Comparison of ENCODE assay signal across 11 mouse cellular contexts in the genomic region with DNA sequence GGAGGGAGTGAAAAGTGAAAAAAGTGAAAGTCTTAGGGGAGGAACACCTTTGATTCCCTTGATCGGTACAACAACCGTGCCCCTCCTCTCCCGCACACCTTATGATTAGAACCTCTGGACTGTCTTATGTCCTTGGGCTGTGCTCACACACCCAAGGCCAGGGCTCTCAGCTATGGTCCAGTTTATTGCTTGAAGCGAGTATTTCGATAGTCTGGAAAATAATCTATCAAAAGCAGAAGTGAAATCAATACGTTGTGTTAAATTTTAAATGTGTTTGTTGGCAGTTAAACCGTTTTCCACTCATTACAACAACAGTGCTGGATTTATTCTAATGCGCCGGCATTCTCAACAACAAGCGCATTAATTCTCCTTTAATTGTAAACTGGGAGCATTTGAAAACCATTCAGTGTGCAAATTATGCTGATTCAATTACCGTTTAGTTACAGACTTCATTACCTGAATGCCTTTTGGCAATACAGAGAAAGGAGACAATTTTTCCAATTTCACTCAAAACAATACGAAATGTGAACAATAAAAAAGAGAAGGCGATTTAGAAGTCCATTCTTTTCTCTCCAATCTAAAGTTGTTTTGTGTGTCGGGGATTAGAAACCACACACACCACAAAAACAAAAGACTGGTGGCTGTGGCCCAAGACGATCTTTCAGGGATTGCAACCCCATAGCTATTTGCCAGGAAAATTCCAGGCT. TPM values are rescaled to one million over a fixed set of nuclear protein-coding genes. Genes with fewer than 3 reads are reported as not detected.
A peak's percentile ranks its signal among the peaks of the same experiment; 100 is the strongest.
DNase-seq lines count a peak whose midpoint lies in the region; ATAC-seq and TF ChIP-seq lines count a peak whose summit lies in the region.
"Had no signal": no experiment of that assay in that cellular context is flagged by ENCODE, and none has a peak within 500 bp of the region (broad histone marks: within the 10 kb centered on the region; RNA-seq: fewer than 3 reads in every experiment).

No protein-coding gene starts in this region.

- no peak for ATAC-seq in kidney, embryonic 16.5 days (ENCODE audit: low FRiP score, low TSS enrichment)
- ATAC-seq in embryonic facial prominence, embryonic 15.5 days (ENCODE audit: insufficient number of reproducible peaks, low FRiP score, low TSS enrichment, low read depth), result no peak
- ATAC-seq in hindbrain, postnatal 0 days, result no peak
- ATAC-seq in neural tube, embryonic 13.5 days (ENCODE audit: low read depth), result no peak

- DNase-seq in kidney, adult 18-20 months, result no peak
- DNase-seq in hindbrain, postnatal 0 days (ENCODE audit: low spot score), result no peak
- DNase-seq in cerebellum, postnatal 36 days, result no peak
- DNase-seq in urinary bladder, postnatal 4 days (ENCODE audit: low spot score in 2 of 2), result no peak
- DNase-seq: liver, embryonic 13.5 days had no signal

- peaks cover 16% of the 10 kb centered on the region for H3K4me1 ChIP-seq in kidney, embryonic 16.5 days (ENCODE audit: insufficient read depth, low read length)
- H3K4me1 ChIP-seq in embryonic facial prominence, embryonic 15.5 days, result peaks cover 36% of the 10 kb centered on the region
- peaks cover 3% of the 10 kb centered on the region for H3K4me1 ChIP-seq in hindbrain, postnatal 0 days (ENCODE audit: insufficient read depth, low read length)
- peaks cover 74% of the 10 kb centered on the region for H3K4me1 ChIP-seq in neural tube, embryonic 13.5 days (replicated peaks)
- H3K4me1 ChIP-seq: liver, embryonic 13.5 days had no signal

- H3K9ac ChIP-seq in kidney, embryonic 16.5 days (replicated peaks; ENCODE audit: low read length), result no peak overlapping the region
- H3K9ac ChIP-seq in embryonic facial prominence, embryonic 15.5 days, result no peak overlapping the region
- H3K9ac ChIP-seq in hindbrain, postnatal 0 days (replicated peaks; ENCODE audit: low read length), result peak overlapping the region; percentile 68; the same call in 1 of the 2 replicates
- peak overlapping the region; percentile 85 for H3K9ac ChIP-seq in neural tube, embryonic 13.5 days
- H3K9ac ChIP-seq: liver, embryonic 13.5 days had no signal

- no peaks in the 10 kb centered on the region for H3K36me3 ChIP-seq in kidney, embryonic 16.5 days (ENCODE audit: insufficient read depth, low read length)
- H3K36me3 ChIP-seq in embryonic facial prominence, embryonic 15.5 days, result no peaks in the 10 kb centered on the region
- no peaks in the 10 kb centered on the region for H3K36me3 ChIP-seq in hindbrain, postnatal 0 days (ENCODE audit: insufficient read depth, low read length)
- no peaks in the 10 kb centered on the region for H3K36me3 ChIP-seq in neural tube, embryonic 13.5 days
- H3K36me3 ChIP-seq: liver, embryonic 13.5 days had no signal

- no peaks in the 10 kb centered on the region for H3K9me3 ChIP-seq in kidney, embryonic 16.5 days (ENCODE audit: low read length)
- H3K9me3 ChIP-seq in embryonic facial prominence, embryonic 15.5 days (replicated peaks), result no peaks in the 10 kb centered on the region
- H3K9me3 ChIP-seq in hindbrain, postnatal 0 days (ENCODE audit: low read length), result no peaks in the 10 kb centered on the region
- no peaks in the 10 kb centered on the region for H3K9me3 ChIP-seq in neural tube, embryonic 13.5 days
- H3K9me3 ChIP-seq: liver, embryonic 13.5 days had no signal

- H3K4me2 ChIP-seq in kidney, embryonic 16.5 days (replicated peaks; ENCODE audit: low read depth, low read length), result no peak overlapping the region
- H3K4me2 ChIP-seq in embryonic facial prominence, embryonic 15.5 days (replicated peaks), result peak overlapping the region; percentile 61; the same call in 1 of the 2 replicates
- H3K4me2 ChIP-seq in hindbrain, postnatal 0 days (ENCODE audit: low read depth, low read length), result peak overlapping the region; percentile 78
- H3K4me2 ChIP-seq in neural tube, embryonic 13.5 days, result peak overlapping the region; percentile 80

- no peak overlapping the region for H3K27ac ChIP-seq in kidney, embryonic 16.5 days (ENCODE audit: low read length)
- no peak overlapping the region for H3K27ac ChIP-seq in embryonic facial prominence, embryonic 15.5 days (replicated peaks)
- H3K27ac ChIP-seq in hindbrain, postnatal 0 days, result no peak overlapping the region; the same call in 1 of the 2 replicates
- peak overlapping the region; percentile 94 for H3K27ac ChIP-seq in neural tube, embryonic 13.5 days (replicated peaks)
- H3K27ac ChIP-seq: liver, embryonic 13.5 days had no signal

- WGBS in kidney, embryonic 16.5 days, result 20% methylated on average over 15 of the region's 15 CpGs
- 12% methylated on average over 15 of the region's 15 CpGs for WGBS in embryonic facial prominence, embryonic 15.5 days
- WGBS in hindbrain, postnatal 0 days, result 13% methylated on average over 15 of the region's 15 CpGs
- 10% methylated on average over 15 of the region's 15 CpGs for WGBS in neural tube, embryonic 13.5 days

- peak overlapping the region; percentile 41; the same call in 1 of the 2 replicates for H3K4me3 ChIP-seq in kidney, embryonic 16.5 days (ENCODE audit: low read length)
- H3K4me3 ChIP-seq in embryonic facial prominence, embryonic 15.5 days (replicated peaks), result peak overlapping the region; percentile 40; the same call in 1 of the 2 replicates
- H3K4me3 ChIP-seq in hindbrain, postnatal 0 days (ENCODE audit: low read length), result peak overlapping the region; percentile 62
- H3K4me3 ChIP-seq in neural tube, embryonic 13.5 days, result peak overlapping the region; percentile 62

- peaks cover 95% of the 10 kb centered on the region for H3K27me3 ChIP-seq in kidney, embryonic 16.5 days (ENCODE audit: insufficient read depth, low read length)
- peaks cover 93% of the 10 kb centered on the region for H3K27me3 ChIP-seq in embryonic facial prominence, embryonic 15.5 days
- peaks cover 6% of the 10 kb centered on the region; the same call in 1 of the 2 replicates for H3K27me3 ChIP-seq in hindbrain, postnatal 0 days (ENCODE audit: insufficient read depth, low read length)
- peaks cover 93% of the 10 kb centered on the region for H3K27me3 ChIP-seq in neural tube, embryonic 13.5 days

- TF ChIP-seq CTCF in hindbrain, postnatal 0 days (IDR thresholded peaks at IDR 0.05; ENCODE audit: low read depth), result no peak

RNA-seq across cellular contexts. Expression of gene Nxph1, which starts 3.8 kb away (rescaled TPM):
- polyA plus RNA-seq in kidney, embryonic 16.5 days (2015; fragmentation: Nextera tagmentation; extraction: Ambion mirVana), result 0.10 and 0.27 TPM in 2 replicates
- 2.2 and 3.6 TPM in 2 replicates for polyA plus RNA-seq in embryonic facial prominence, embryonic 15.5 days (2015; fragmentation: Nextera tagmentation; extraction: Ambion mirVana)
- total RNA-seq in hindbrain, postnatal 0 days (2014; rRNA removed), result 65.3 and 68.5 TPM in 2 replicates
- polyA plus RNA-seq in hindbrain, postnatal 0 days (2015; fragmentation: Nextera tagmentation; extraction: Ambion mirVana), result 94.8 and 99.9 TPM in 2 replicates
- polyA plus RNA-seq in neural tube, embryonic 13.5 days (2015; fragmentation: Nextera tagmentation; extraction: Ambion mirVana), result 71.0 and 80.1 TPM in 2 replicates
- total RNA-seq: gastrocnemius, adult 8-10 months; hematopoietic stem cell, adult 5-6 weeks; megakaryocyte-erythroid progenitor cell, adult 5-6 weeks had no signal

Comparison
In these comparisons a context has a peak if more than half of its experiments do, and no peak if none do; other contexts are left out.
1. H3K9ac ChIP-seq: peak in hindbrain, postnatal 0 days (single experiment) and neural tube, embryonic 13.5 days (single experiment); none in kidney, embryonic 16.5 days (single experiment) and embryonic facial prominence, embryonic 15.5 days (single experiment).
2. RNA of gene Nxph1, which starts 3.8 kb away (polyA plus RNA-seq): 94.8 to 99.9 TPM in hindbrain, postnatal 0 days and 71.0 to 80.1 TPM in neural tube, embryonic 13.5 days; 2.2 to 3.6 TPM in embryonic facial prominence, embryonic 15.5 days and 0.10 to 0.27 TPM in kidney, embryonic 16.5 days; every median in the first group is over 10 times any median in the second.
3. Peak in every context shown above with its lines, with median percentiles within 50 percentile points of each other: H3K4me3 ChIP-seq.